Mouse (Mus musculus) megakaryocyte, embryonic 14.5 days (primary cell): ENCODE results near the gene Mphosph9.

Source experiments
- FLI1 ChIP-seq: IDR thresholded peaks from 2 replicates; pipeline ENCODE4 v1.6.1; 2012; ENCODE audit warnings: low read length, inconsistent platforms, mixed read lengths
- GATA1 ChIP-seq: IDR thresholded peaks from 3 replicates; pipeline ENCODE4 v1.6.1; 2012; ENCODE audit warnings: mixed read lengths, low read length, inconsistent platforms, borderline replicate concordance

GRCm38 (mm10) chr5:124240841-124241685 lies 86.7 kb downstream of the Mphosph9 start:
- no peak for TF ChIP-seq GATA1
- no peak for TF ChIP-seq FLI1
